Mouse (Mus musculus) testis, adult 10 weeks (tissue): ENCODE measurements around the gene Gm14137. TPM values are rescaled to one million over a fixed set of nuclear protein-coding genes. Genes with fewer than 3 reads are reported as not detected.

Experiments
- polyA plus RNA-seq: library from polyadenylated mRNA; stranded (reverse); fragments of 350-450 nt; fragmentation: Illumina TruSeq; extraction: RNeasy Lipid Tissue Mini Kit (QIAGEN cat#74804); gene quantifications from one replicate; pipeline ENCODE4 v1.2.3, GENCODE M21; 2014; ENCODE audit warnings: low read depth, low replicate concordance

Gm14137 gene
- polyA plus RNA-seq = 2.0 TPM

DNA sequence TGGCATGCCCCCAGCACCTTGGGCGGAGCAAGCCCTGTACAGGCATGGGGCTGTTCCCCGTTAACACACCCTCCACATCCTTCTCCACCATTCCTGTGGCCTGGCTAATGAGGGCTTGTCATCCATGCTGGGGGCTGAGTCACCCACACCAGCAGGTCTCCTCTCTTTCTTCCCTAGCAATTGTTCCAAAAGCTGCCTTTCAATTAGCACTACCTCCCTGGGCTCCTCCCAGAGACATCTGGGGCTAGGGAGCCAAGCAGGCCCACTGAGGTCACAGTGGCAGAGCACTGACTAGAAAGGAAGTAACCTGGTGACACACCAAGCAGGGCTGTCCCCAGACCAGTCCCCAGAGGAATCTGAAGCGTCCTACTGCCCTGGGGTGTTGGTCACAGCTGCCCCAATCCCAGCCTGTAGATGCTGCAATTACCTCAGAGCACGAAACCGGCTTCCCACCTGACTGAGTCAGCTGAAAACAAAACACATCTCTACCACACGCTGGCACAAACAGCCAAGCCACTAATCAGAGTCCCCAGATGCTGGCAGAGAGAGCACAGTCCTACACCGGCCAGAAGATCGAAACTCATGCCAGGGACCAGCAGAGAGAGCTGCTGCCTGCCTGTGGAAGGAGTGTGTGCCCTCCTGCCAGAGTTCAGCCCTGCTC lies at the start of gene Gm14137:
Gene Gm14137 (plus strand): TSS at position 519 of the 661 bp plus-strand sequence.

DNA sequence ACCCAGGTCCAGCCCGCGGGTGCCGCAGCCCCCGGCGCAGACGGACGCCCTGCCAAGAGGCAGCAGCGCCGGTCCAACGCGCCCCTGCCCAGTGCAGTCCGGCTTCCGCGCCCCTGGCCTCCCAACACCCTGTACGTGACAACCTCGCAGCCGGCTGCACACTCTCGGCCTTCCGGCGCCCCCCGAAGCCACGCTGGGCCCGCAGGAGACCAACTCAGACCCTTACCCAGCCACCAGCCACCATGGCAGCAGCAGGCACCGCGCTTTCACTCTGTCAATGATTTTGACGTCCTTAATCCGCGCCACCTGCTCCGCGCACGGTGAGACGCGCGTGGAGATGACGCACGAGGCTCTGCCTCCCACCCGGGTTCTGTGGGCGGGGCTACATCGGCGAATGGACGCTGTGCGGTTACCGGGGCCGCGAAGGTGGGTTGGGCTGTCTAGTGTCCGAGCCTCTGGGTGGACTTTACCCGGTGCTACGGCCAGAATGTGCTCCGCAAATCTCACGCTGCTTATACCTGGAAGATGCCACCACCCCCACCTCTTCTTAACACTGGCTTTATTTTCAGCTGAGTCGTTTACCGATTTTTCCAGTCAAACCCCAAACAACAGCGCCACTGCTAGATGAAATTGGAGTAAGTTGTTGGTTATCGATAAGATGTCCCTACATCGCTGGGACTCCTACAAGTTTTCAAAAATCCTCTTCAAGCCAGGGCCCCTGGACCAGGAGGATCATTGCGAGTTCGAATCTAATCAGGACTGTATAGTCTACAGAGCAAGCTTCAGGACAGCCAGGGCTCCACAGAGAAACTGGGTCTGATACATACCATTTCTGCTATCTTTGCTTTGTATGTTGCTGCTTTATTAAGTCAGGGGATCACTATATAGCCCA lies 17.4 kb upstream of the Gm14137 start, which contains the start of gene Rmdn3:
Gene Rmdn3 (minus strand): TSS at position 354 of the 892 bp plus-strand sequence.

DNA sequence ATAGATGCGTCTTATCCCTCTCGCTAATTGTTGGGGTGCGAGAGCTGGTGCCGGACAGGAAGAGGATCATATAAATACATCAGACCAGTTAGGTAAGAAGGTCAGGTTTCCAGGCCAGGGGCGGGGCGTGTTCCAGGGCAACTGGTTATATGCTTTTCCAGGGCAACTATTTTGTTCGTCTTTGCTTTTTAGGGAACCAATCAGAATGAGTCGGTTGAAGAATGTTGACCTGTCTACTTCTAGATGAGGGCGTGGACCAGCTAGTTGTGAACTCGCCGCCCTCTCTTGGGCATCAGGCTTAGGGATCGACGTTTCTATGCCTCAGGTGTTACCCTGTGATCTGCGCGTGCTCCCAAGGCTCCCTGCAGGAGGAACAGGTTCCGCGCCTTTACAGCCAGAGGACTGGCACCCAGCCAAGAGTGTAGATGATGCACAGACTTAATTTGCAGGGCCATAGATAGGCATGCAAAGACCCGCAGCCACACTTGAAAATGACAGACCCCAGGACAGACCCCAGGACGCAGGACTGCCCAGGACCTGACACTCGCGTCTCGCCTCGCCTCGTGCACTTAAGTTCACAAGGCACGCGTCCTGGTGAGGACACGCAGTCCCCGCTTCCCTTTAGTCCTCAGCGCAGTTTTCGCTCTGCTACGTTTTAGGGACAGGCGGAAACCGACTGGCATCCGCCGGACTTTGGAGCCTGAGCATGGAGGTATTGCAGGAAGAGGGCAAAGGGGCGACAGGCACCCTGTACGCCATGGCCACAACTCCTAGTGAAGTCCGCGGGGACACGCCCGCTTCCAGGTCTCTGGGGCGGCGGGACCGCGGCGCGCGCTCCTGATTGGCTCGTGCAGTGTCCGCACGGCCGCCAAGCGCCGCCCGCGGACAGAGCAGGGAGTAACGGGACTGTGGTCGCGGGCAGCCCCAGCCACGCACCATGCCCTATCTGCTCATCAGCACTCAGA lies 7.1 kb upstream of the Gm14137 start, which contains the start of gene Gchfr:
Gene Gchfr (plus strand): TSS at position 873 of the 965 bp plus-strand sequence.

DNA sequence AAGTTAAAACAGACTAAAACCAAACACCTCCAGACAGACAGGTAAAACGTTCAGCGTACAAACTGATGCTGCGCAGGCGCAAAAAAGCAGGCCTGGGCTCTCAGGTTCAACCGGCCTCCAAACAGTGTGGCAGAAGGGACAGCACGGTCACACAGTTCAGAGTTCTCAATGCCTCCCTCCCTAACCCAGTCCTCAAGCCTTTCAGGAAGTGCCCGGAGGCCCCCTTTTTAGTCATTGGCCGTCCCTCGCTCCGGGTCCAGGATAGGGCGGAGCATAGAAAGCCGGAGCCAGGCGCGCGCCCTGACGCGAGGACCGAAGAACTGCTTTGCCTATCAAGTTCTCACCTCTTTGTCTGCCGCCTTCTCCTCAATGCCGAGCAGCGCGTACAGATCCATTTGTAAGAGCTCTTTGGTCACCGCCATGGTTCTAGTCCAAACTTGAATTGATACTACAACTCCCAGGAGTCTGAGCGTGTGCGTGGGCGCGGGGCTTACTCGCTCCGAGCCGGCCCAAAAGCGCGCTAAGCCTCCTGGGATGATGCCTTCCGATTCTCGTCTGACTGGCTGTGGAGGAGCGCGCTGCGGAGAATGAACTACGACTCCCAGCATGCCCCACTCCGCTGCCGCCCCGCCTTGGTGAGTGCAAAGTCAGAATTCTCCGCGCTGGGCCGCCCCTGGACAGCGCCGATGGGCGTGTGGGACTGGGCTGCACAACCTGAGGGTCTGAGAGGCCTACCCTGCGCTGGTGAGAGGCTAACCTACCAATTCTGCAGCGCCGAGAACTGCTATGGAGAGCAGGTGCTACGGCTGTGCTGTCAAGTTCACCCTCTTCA lies 34.3 kb downstream of the Gm14137 start, which contains the start of the genes Zfyve19 and Dnajc17:
Gene Zfyve19 (plus strand): TSS at position 274 of the 832 bp plus-strand sequence.
Gene Dnajc17 (minus strand): TSS at position 452 of the 832 bp plus-strand sequence.

Other genes with a start within 250 kb of the Gm14137 start
- 0.49 TPM for gene Chst14, start 248.0 kb upstream of the Gm14137 start, polyA plus RNA-seq
- 3.9 TPM for gene Ccdc32, start 145.1 kb upstream of the Gm14137 start, polyA plus RNA-seq
- gene Rpusd2, start 139.7 kb upstream of the Gm14137 start, polyA plus RNA-seq = 1.6 TPM
- 43.1 TPM for gene Knl1, start 127.4 kb upstream of the Gm14137 start, polyA plus RNA-seq
- 14.1 TPM for gene Rad51, start 61.7 kb upstream of the Gm14137 start, polyA plus RNA-seq
- gene Rmdn3, start 17.5 kb upstream of the Gm14137 start, polyA plus RNA-seq = 14.5 TPM
- not detected for gene Gchfr, start 6.7 kb upstream of the Gm14137 start, polyA plus RNA-seq
- gene Zfyve19, start 34.1 kb downstream of the Gm14137 start, polyA plus RNA-seq = 7.9 TPM
- 1.3 TPM for gene Dnajc17, start 34.3 kb downstream of the Gm14137 start, polyA plus RNA-seq
- not detected for gene Ppp1r14d, start 55.4 kb downstream of the Gm14137 start, polyA plus RNA-seq
- 1.6 TPM for gene Spint1, start 62.9 kb downstream of the Gm14137 start, polyA plus RNA-seq
- 0.31 TPM for gene Rhov, start 96.8 kb downstream of the Gm14137 start, polyA plus RNA-seq
- 0.31 TPM for gene Vps18, start 114.2 kb downstream of the Gm14137 start, polyA plus RNA-seq
- not detected for gene Dll4, start 151.3 kb downstream of the Gm14137 start, polyA plus RNA-seq
- 0.21 TPM for gene Chac1, start 176.7 kb downstream of the Gm14137 start, polyA plus RNA-seq